Mouse (Mus musculus): ENCODE results near the gene Chit1.

- no peak for TF ChIP-seq CTCF (IDR thresholded peaks at IDR 0.05; ENCODE audit: extremely low read depth, insufficient read depth, low read length)
- TF ChIP-seq POLR2A (IDR thresholded peaks at IDR 0.05; ENCODE audit: extremely low read depth, insufficient read depth, low read length) = no peak
These were observed 82.1 kb downstream of the Chit1 start, which contains the start of gene Mybph for GRCm38 (mm10) chr1:134193126-134193525.
